Mouse (Mus musculus): ENCODE measurements around the gene Gusb. TPM values are rescaled to one million over a fixed set of nuclear protein-coding genes. Genes with fewer than 3 reads are reported as not detected.
"Not testable (repeated sequence)": the region's sequence is repeated elsewhere in the genome, so short reads cannot be mapped to it uniquely, and the experiment has no call there.

Gene Gusb
- polyA plus RNA-seq, 1 experiment: 11.9 TPM

GRCm38 (mm10) chr5:129954473-129955254, 48.2 kb downstream of the Gusb start:
- Histone ChIP-seq H3K4me1 (ENCODE audit: control insufficient read depth, insufficient read depth, insufficient read length, low read length) (no peaks in the 10 kb centered on the region), H3K27ac (ENCODE audit: insufficient read depth, low read depth, low read length) (no peak overlapping the region), H3K36me3 (ENCODE audit: control insufficient read depth, insufficient read depth, low read length) (no peaks in the 10 kb centered on the region), H3K4me3 (ENCODE audit: low read depth, low read length) (no peak overlapping the region), H3K27me3 (ENCODE audit: control insufficient read depth, insufficient read depth, low read length) (no peaks in the 10 kb centered on the region)
- TF ChIP-seq CTCF (IDR thresholded peaks at IDR 0.05; ENCODE audit: extremely low read depth, insufficient read length, insufficient replicate concordance, low read depth, low read length): no peak
- no peak for TF ChIP-seq POLR2A (IDR thresholded peaks at IDR 0.05; ENCODE audit: low read depth, low read length)
- WGBS: 74% methylated on average over 5 of the region's 5 CpGs

- no peaks in the 10 kb centered on the region for H3K36me3 ChIP-seq (ENCODE audit: control insufficient read depth, insufficient read depth, low read length)
- H3K27ac ChIP-seq (ENCODE audit: insufficient read depth, low read depth, low read length): no peak overlapping the region
- 82% methylated on average over 4 of the region's 4 CpGs for whole genome bisulfite sequencing
- H3K4me3 ChIP-seq (ENCODE audit: low read depth, low read length): no peak overlapping the region
- no peaks in the 10 kb centered on the region for H3K4me1 ChIP-seq (ENCODE audit: control insufficient read depth, insufficient read depth, insufficient read length, low read length)
- TF ChIP-seq POLR2A (IDR thresholded peaks at IDR 0.05; ENCODE audit: low read depth, low read length) (no peak), CTCF (IDR thresholded peaks at IDR 0.05; ENCODE audit: extremely low read depth, insufficient read length, insufficient replicate concordance, low read depth, low read length) (no peak)
- H3K27me3 ChIP-seq (ENCODE audit: control insufficient read depth, insufficient read depth, low read length): no peaks in the 10 kb centered on the region
Observed at GRCm38 (mm10) chr5:129952143-129952542, 50.7 kb downstream of the Gusb start.

- no peak overlapping the region for H3K27ac ChIP-seq (ENCODE audit: insufficient read depth, low read depth, low read length)
- TF ChIP-seq POLR2A (IDR thresholded peaks at IDR 0.05; ENCODE audit: low read depth, low read length) (no peak), CTCF (IDR thresholded peaks at IDR 0.05; ENCODE audit: extremely low read depth, insufficient read length, insufficient replicate concordance, low read depth, low read length) (no peak)
- WGBS: 49% methylated on average over 2 of the region's 2 CpGs
Observed at GRCm38 (mm10) chr5:129947528-129948033, 55.3 kb downstream of the Gusb start.

GRCm38 (mm10) chr5:129943402-129943801, 59.4 kb downstream of the Gusb start:
- no peaks in the 10 kb centered on the region for H3K36me3 ChIP-seq (ENCODE audit: control insufficient read depth, insufficient read depth, low read length)
- WGBS: 73% methylated on average over 1 of the region's 1 CpGs
- H3K27ac ChIP-seq (ENCODE audit: insufficient read depth, low read depth, low read length): no peak overlapping the region
- H3K4me1 ChIP-seq (ENCODE audit: control insufficient read depth, insufficient read depth, insufficient read length, low read length): no peaks in the 10 kb centered on the region
- H3K4me3 ChIP-seq (ENCODE audit: low read depth, low read length): no peak overlapping the region
- no peaks in the 10 kb centered on the region for H3K27me3 ChIP-seq (ENCODE audit: control insufficient read depth, insufficient read depth, low read length)
- TF ChIP-seq CTCF (IDR thresholded peaks at IDR 0.05; ENCODE audit: extremely low read depth, insufficient read length, insufficient replicate concordance, low read depth, low read length): no peak
- TF ChIP-seq POLR2A (IDR thresholded peaks at IDR 0.05; ENCODE audit: low read depth, low read length): no peak

More at GRCm38 (mm10) chr5:129947528-129948033, 55.3 kb downstream of the Gusb start:
- Histone ChIP-seq H3K4me1 (ENCODE audit: control insufficient read depth, insufficient read depth, insufficient read length, low read length) (no peaks in the 10 kb centered on the region), H3K36me3 (ENCODE audit: control insufficient read depth, insufficient read depth, low read length) (no peaks in the 10 kb centered on the region), H3K4me3 (ENCODE audit: low read depth, low read length) (no peak overlapping the region), H3K27me3 (ENCODE audit: control insufficient read depth, insufficient read depth, low read length) (no peaks in the 10 kb centered on the region)

GRCm38 (mm10) chr5:129942073-129942939, 60.5 kb downstream of the Gusb start:
- not testable (repeated sequence) for H3K36me3 ChIP-seq (ENCODE audit: control insufficient read depth, insufficient read depth, low read length); H3K27me3 ChIP-seq (ENCODE audit: control insufficient read depth, insufficient read depth, low read length); H3K27ac ChIP-seq (ENCODE audit: insufficient read depth, low read depth, low read length); H3K4me1 ChIP-seq (ENCODE audit: control insufficient read depth, insufficient read depth, insufficient read length, low read length)
- H3K4me3 ChIP-seq (ENCODE audit: low read depth, low read length): peak overlapping the region; percentile 84
- under 1% methylated on average over 54 of the region's 82 CpGs for WGBS

GRCm38 (mm10) chr5:129941495-129942045, 61.3 kb downstream of the Gusb start, which contains the start of gene Vkorc1l1:
Vkorc1l1 (plus strand) TSS chr5:129941970.
- Histone ChIP-seq H3K4me1 (ENCODE audit: control insufficient read depth, insufficient read depth, insufficient read length, low read length) (no peaks in the 10 kb centered on the region), H3K27ac (ENCODE audit: insufficient read depth, low read depth, low read length) (peak within 1 kb of the TSS; percentile 50; the same call in 1 of the 2 replicates), H3K36me3 (ENCODE audit: control insufficient read depth, insufficient read depth, low read length) (no peaks in the 10 kb centered on the region), H3K27me3 (ENCODE audit: control insufficient read depth, insufficient read depth, low read length) (no peaks in the 10 kb centered on the region), H3K4me3 (ENCODE audit: low read depth, low read length) (peak within 1 kb of the TSS; percentile 84)
- WGBS: 3% methylated on average over 59 of the region's 59 CpGs
- peak; percentile 23; the same call in 1 of the 2 replicates for TF ChIP-seq POLR2A (IDR thresholded peaks at IDR 0.05; ENCODE audit: low read depth, low read length)
- TF ChIP-seq CTCF (IDR thresholded peaks at IDR 0.05; ENCODE audit: extremely low read depth, insufficient read length, insufficient replicate concordance, low read depth, low read length): no peak

Data from small intestine, adult 2 months (tissue).